Mouse (Mus musculus) embryonic fibroblast, embryonic 13.5 days (primary cell): ENCODE data around the gene Eif2a.

Experiments
- CTCF ChIP-seq: IDR thresholded peaks from 2 replicates; pipeline ENCODE4 v1.5.1; 2011; ENCODE audit warnings: mild to moderate bottlenecking, control low read depth, low read length, moderate library complexity, borderline replicate concordance; ENCODE audit not compliant: insufficient read depth
- POLR2A ChIP-seq: IDR thresholded peaks from 2 replicates; pipeline ENCODE4 v1.6.1; 2011; ENCODE audit warnings: low read depth, mild to moderate bottlenecking, control low read depth, low read length, moderate library complexity

GRCm38 (mm10) chr3:58582297-58582696 lies 56.7 kb downstream of the Eif2a start:
- TF ChIP-seq CTCF (no peak), POLR2A (no peak)
